Mouse (Mus musculus) adrenal gland, postnatal 14 days (tissue): ENCODE data around the gene I0C0044D17Rik. TPM values are rescaled to one million over a fixed set of nuclear protein-coding genes. Genes with fewer than 3 reads are reported as not detected.

Experiments used
- DNase-seq: peaks from one replicate; pipeline ENCODE4 v3.0.0; 2021; ENCODE audit warnings: mixed read lengths
- total RNA-seq: library from RNA; stranded (reverse); gene quantifications from 2 replicates; pipeline ENCODE4 v1.2.3, GENCODE M21; 2021

The I0C0044D17Rik gene
- total RNA-seq, 1 experiment from 2014 or later, result not detected

DNA sequence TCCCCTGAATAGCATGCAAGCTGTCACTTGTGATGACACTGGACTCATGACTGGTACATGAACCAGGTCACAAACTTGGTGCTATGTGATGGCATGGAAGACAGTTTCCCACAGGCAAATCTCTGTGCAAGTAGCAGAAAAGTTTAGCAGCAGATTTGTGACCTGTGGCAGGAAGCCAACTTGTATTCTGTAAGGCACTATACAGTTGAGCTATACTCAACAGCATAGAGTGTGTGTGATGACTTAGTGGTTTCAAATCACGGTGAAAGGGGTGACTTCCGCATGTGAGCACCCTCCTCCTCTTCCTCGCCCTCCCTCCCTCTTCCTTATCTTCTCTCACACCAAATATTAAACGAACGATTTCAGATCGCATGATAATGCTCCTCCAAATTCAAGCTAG, 46.2 kb downstream of the I0C0044D17Rik start:
- no peak for DNase-seq

DNA sequence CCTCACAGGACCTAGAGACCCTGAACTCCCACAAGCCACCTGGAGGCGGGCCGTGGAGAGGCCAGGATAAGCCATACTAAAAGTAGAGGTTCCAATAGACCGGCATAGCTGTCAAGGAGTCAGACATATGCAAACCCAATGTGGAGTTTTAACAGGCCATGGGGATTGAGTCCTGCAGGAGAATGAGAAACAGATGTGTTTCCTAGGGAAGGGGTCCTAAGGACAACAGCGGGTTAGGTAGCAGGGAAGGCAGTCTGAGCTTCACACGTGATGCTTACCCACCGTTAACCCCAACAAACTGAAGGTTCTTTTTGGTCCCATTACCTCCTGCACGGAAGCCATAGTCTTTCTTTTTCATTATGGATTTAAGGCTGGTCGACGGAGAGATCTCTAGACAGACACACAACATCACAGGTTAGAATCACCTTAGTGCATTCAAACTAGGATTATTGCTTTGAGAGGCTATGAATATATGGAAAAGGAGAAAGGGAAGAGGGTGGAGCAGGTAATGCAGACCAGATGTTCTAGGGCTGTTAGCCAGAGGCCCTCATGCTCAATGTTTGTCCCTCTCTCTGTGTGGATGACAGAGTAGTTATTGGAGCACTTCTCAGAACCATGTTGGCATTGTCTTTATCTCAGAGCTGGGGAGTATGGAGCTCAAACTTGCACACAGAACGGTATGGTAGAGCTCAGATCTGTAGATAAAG, 46.8 kb downstream of the I0C0044D17Rik start:
- DNase-seq, result no peak

DNA sequence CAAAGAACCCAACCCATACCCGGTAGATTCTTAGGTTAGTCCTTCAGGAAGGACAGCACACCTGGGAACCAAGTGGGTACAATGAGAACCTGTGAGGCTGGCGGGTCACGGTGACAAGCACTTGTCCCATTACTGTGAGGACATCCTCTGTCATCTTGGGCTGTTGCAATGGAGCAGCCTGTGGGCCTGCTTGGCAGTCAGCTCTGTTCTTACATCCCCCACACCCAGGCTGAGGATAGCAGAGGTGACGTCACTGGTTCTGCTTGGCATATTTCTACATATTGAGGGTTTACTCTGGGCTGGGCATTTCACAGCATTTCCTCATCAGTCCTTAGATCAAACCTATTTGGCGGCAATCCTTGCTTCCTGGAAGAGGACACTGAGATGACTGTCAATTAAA, 49.9 kb downstream of the I0C0044D17Rik start:
- DNase-seq, result no peak

Other genes with a start within 250 kb of the I0C0044D17Rik start
- not detected in 2 replicates for gene L1td1, start 97.1 kb downstream of the I0C0044D17Rik start, total RNA-seq
- gene Kank4, start 6.3 kb downstream of the I0C0044D17Rik start, total RNA-seq, result 2.3 and 2.4 TPM in 2 replicates
- gene Usp1, start 100.0 kb upstream of the I0C0044D17Rik start, total RNA-seq, result 40.8 and 43.5 TPM in 2 replicates
- 5.0 and 73.0 TPM in 2 replicates for gene Angptl3, start 207.1 kb upstream of the I0C0044D17Rik start, total RNA-seq